Mouse (Mus musculus): ENCODE results near the gene C1qtnf2. TPM values are rescaled to one million over a fixed set of nuclear protein-coding genes. Genes with fewer than 3 reads are reported as not detected.

The C1qtnf2 gene
- polyA plus RNA-seq, 1 experiment from 2014 or later, result 1.1 TPM

DNA sequence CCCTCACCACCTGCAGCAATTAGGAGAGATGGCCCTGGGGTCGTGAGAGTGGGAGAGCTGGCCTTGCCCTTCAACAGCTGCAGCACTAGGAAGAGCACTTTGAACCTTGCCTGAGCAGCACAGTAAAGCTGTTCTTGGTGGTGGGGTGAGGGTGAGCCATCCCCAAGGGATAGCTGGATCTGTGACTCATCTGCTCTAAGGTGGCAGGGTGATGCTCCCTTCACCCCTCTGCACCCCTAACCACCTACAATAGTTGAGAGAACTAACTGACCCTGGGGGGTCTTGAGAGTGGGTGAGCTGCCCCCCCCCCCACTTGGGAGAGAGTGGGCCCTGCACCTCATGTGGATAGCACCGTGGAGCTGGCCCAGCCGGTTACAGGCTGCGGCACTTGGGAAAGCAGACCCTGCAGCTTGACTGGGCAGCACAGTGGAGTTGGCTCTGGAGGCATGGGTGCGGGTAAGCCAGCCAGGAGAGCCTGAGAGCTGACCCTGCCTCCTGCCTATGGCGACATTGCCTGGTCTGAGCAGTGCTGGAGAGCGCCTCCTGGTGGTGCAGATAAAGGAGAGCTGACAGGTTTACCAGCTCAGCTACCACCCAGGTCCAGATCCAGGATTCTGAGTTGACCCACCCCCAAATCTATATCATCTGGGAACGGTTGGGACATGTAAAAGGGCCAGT lies 42.4 kb downstream of the C1qtnf2 start:
- WGBS, result 39% methylated on average over 8 of the region's 8 CpGs
- Histone ChIP-seq H3K9ac (ENCODE audit: low read length) (no peak overlapping the region), H3K36me3 (ENCODE audit: control insufficient read depth, insufficient read depth, low read length) (no peaks in the 10 kb centered on the region), H3K4me1 (replicated peaks; ENCODE audit: control insufficient read depth, insufficient read depth, low read length) (no peaks in the 10 kb centered on the region), H3K9me3 (ENCODE audit: control insufficient read depth, low read length) (no peaks in the 10 kb centered on the region), H3K4me2 (ENCODE audit: low read depth, low read length, severe bottlenecking) (no peak overlapping the region), H3K27me3 (ENCODE audit: control insufficient read depth, insufficient read depth, low read length) (no peaks in the 10 kb centered on the region), H3K4me3 (ENCODE audit: low read depth, low read length) (no peak overlapping the region), H3K27ac (ENCODE audit: low read depth, low read length) (no peak overlapping the region)
- DNase-seq (ENCODE audit: low spot score) (peak; percentile 74), ATAC-seq (replicated peaks; ENCODE audit: low FRiP score) (peak; percentile 69)

DNA sequence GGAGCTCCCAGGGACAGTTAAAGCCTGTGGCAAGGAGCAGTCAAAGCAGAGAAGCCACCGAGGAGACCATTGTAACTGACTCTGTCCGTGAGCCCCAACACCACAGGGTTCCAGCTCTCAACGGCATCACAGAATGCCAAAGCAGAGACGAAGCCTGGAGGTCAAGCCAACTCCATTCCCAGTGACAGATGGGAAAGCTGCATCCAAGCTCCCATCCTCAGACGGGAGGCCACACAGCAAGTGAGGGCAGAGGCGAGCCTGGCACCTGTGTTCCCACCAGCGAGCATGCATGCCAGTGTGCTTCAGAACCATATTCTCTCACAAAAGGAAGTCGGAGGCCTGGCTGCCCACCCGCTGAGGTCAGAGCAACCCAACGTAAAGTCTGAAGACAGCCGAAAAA lies 43.6 kb downstream of the C1qtnf2 start:
- Histone ChIP-seq H3K9ac (ENCODE audit: low read length) (no peak overlapping the region), H3K27me3 (ENCODE audit: control insufficient read depth, insufficient read depth, low read length) (no peaks in the 10 kb centered on the region), H3K27ac (ENCODE audit: low read depth, low read length) (no peak overlapping the region), H3K4me2 (ENCODE audit: low read depth, low read length, severe bottlenecking) (no peak overlapping the region), H3K9me3 (ENCODE audit: control insufficient read depth, low read length) (no peaks in the 10 kb centered on the region), H3K4me1 (replicated peaks; ENCODE audit: control insufficient read depth, insufficient read depth, low read length) (no peaks in the 10 kb centered on the region), H3K4me3 (ENCODE audit: low read depth, low read length) (no peak overlapping the region), H3K36me3 (ENCODE audit: control insufficient read depth, insufficient read depth, low read length) (no peaks in the 10 kb centered on the region)
- DNase-seq (ENCODE audit: low spot score), result no peak
- no peak for ATAC-seq (replicated peaks; ENCODE audit: low FRiP score)
- 86% methylated on average over 11 of the region's 11 CpGs for WGBS

DNA sequence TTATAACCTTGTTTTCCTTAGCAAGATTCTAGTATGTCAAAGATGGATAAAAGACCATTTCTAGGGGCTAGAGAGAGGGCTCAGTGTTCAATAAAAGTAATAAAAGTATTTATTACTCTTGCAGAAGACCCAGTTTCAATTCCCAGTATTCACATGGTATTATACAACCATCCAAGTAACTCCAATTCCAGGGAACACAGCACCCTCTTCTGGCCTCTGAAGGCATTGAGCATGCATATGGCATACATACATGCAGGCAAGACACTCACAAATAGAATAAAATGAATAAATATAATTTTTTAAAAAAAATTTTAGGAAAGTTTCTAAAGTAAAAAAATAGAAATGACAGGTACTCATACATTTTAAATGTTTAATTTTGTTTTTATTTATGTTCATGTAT lies 44.0 kb downstream of the C1qtnf2 start:
- no peaks in the 10 kb centered on the region for H3K27me3 ChIP-seq (ENCODE audit: control insufficient read depth, insufficient read depth, low read length)
- no peak overlapping the region for H3K27ac ChIP-seq (ENCODE audit: low read depth, low read length)
- DNase-seq (ENCODE audit: low spot score), result no peak
- no peaks in the 10 kb centered on the region for H3K9me3 ChIP-seq (ENCODE audit: control insufficient read depth, low read length)
- ATAC-seq (replicated peaks; ENCODE audit: low FRiP score), result no peak
- no peaks in the 10 kb centered on the region for H3K36me3 ChIP-seq (ENCODE audit: control insufficient read depth, insufficient read depth, low read length)
- no peak overlapping the region for H3K9ac ChIP-seq (ENCODE audit: low read length)
- no peak overlapping the region for H3K4me3 ChIP-seq (ENCODE audit: low read depth, low read length)
- H3K4me2 ChIP-seq (ENCODE audit: low read depth, low read length, severe bottlenecking), result no peak overlapping the region
- no peaks in the 10 kb centered on the region for H3K4me1 ChIP-seq (replicated peaks; ENCODE audit: control insufficient read depth, insufficient read depth, low read length)

DNA sequence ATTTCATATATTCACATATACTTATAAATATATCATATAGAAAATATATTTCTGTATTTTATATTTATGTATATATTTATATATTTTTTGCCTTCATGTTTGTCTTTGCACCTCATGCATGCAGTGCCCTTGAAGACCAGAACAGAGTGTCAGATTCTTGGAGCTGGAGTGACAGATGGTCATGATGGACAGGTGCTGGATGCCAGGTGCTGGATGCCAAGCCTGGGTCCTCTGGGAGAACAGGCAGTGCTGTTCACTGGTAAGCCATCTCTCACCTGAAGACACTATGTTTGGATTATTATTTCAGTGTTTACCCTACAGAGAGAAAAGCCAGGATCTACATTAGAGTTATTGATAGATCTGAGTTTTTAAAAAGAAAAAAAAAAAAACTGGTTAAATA lies 44.7 kb downstream of the C1qtnf2 start:
- no peak for DNase-seq (ENCODE audit: low spot score)
- Histone ChIP-seq H3K9me3 (ENCODE audit: control insufficient read depth, low read length) (no peaks in the 10 kb centered on the region), H3K27me3 (ENCODE audit: control insufficient read depth, insufficient read depth, low read length) (no peaks in the 10 kb centered on the region)

DNA sequence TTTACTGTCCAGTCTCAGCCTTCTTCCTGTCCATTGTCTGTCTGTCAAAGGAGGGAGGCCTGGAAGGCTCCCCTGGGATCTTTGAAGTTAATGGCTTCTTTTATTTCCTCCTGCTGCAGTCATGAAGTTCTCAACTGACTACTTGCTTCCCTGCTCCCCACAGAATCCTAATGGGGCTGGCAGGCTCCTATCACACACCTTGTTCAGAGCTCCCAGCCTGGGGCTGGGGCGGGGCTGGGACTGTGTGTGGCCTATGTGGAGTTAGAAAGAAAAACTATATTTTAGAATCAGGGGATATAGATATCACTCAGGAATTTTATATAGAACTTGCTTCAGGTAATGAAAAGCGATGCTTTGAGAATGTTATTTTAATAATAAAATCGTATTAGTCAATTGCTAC lies 46.4 kb downstream of the C1qtnf2 start:
- no peak overlapping the region for H3K9ac ChIP-seq (ENCODE audit: low read length)
- ATAC-seq (replicated peaks; ENCODE audit: low FRiP score) (no peak), DNase-seq (ENCODE audit: low spot score) (no peak)
- H3K4me2 ChIP-seq (ENCODE audit: low read depth, low read length, severe bottlenecking), result no peak overlapping the region
- H3K36me3 ChIP-seq (ENCODE audit: control insufficient read depth, insufficient read depth, low read length), result no peaks in the 10 kb centered on the region
- no peak overlapping the region for H3K4me3 ChIP-seq (ENCODE audit: low read depth, low read length)
- no peaks in the 10 kb centered on the region for H3K9me3 ChIP-seq (ENCODE audit: control insufficient read depth, low read length)
- no peak overlapping the region for H3K27ac ChIP-seq (ENCODE audit: low read depth, low read length)
- no peaks in the 10 kb centered on the region for H3K27me3 ChIP-seq (ENCODE audit: control insufficient read depth, insufficient read depth, low read length)
- H3K4me1 ChIP-seq (replicated peaks; ENCODE audit: control insufficient read depth, insufficient read depth, low read length), result no peaks in the 10 kb centered on the region
- 71% methylated on average over 3 of the region's 3 CpGs for WGBS

More for the DNA sequence above, 44.7 kb downstream of the C1qtnf2 start:
- no peaks in the 10 kb centered on the region for H3K4me1 ChIP-seq (replicated peaks; ENCODE audit: control insufficient read depth, insufficient read depth, low read length)
- H3K4me3 ChIP-seq (ENCODE audit: low read depth, low read length), result no peak overlapping the region
- no peak overlapping the region for H3K4me2 ChIP-seq (ENCODE audit: low read depth, low read length, severe bottlenecking)
- no peak overlapping the region for H3K27ac ChIP-seq (ENCODE audit: low read depth, low read length)
- no peak overlapping the region for H3K9ac ChIP-seq (ENCODE audit: low read length)
- H3K36me3 ChIP-seq (ENCODE audit: control insufficient read depth, insufficient read depth, low read length), result no peaks in the 10 kb centered on the region
- ATAC-seq (replicated peaks; ENCODE audit: low FRiP score), result no peak

DNA sequence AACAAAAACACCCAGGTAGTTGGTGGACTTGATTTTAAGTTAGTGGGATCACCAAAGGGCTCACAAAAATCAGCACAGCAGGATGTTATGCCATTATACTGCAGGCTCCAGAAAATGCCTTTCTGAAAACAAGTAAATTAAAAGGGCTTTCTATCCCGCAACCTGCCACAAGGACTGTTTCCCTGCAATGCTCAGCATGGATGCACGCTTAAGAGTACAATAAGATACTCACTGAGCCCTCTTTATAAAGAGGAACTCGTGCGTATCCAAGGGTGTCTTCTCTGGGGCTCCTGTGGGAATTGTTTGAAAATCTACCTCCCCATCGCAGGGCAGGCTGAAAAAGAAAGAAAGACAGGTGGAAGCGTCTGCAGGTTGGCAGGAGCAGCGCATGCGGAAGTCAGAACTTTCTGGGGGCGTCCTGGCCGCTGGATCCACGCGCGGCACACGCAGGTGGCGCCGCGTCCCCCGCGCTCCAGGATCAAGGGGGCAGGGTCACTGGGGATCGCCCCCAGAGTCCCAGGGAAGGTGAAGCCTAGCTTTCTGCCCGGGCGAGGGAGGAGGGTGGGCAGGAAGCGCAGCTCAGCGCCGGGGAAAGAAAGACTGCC lies 54.1 kb downstream of the C1qtnf2 start:
- H3K27me3 ChIP-seq (ENCODE audit: control insufficient read depth, insufficient read depth, low read length), result no peaks in the 10 kb centered on the region
- peaks cover 6% of the 10 kb centered on the region; the same call in 1 of the 2 replicates for H3K4me1 ChIP-seq (replicated peaks; ENCODE audit: control insufficient read depth, insufficient read depth, low read length)
- WGBS, result 0% methylated on average over 25 of the region's 25 CpGs
- peak overlapping the region; percentile 77 for H3K4me3 ChIP-seq (ENCODE audit: low read depth, low read length)
- peak overlapping the region; percentile 31 for H3K27ac ChIP-seq (ENCODE audit: low read depth, low read length)
- no peaks in the 10 kb centered on the region; the same call in 1 of the 2 replicates for H3K36me3 ChIP-seq (ENCODE audit: control insufficient read depth, insufficient read depth, low read length)
- DNase-seq (ENCODE audit: low spot score) (no peak), ATAC-seq (replicated peaks; ENCODE audit: low FRiP score) (peak; percentile 32)
- H3K4me2 ChIP-seq (ENCODE audit: low read depth, low read length, severe bottlenecking), result peak overlapping the region; percentile 75
- H3K9me3 ChIP-seq (ENCODE audit: control insufficient read depth, low read length), result no peaks in the 10 kb centered on the region
- H3K9ac ChIP-seq (ENCODE audit: low read length), result peak overlapping the region; percentile 86

DNA sequence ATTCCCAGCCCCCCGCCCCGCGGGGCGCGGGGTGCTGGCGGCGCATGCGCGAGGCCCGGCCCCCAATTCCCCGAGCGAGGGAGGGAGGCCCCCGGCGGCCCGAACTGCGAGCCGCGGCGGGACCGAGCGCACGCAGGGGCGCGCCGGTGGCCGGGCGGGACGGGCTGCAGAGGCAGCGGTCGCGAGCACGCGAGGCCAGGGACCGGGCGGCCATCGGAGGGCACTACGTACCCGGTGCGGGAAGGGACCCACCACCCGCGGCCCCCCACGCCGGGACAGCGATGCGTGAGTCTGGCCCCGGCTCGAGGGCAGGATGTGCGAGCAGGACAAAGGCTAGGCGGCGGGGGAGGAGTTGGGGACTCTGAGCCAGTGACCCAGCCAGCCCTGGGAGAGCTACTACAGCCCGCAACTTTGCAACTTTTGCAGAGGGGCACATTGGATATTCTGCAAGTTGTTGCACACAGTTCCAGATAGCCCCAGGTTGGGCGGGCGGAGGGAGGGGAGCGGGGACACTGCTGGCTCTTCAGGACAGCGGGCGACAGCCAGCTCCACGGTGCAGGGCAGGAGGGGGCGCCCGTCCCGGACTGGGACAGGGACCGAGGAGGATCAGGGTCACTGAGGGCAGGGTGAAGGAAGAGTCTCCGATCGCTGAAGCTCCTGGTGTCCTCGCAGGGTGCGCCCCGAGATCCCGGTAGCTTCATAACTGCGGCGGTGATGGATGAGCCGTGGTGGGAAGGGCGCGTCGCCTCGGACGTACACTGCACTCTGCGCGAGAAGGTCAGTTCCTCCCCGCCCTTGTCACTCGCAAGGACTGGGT lies 54.8 kb downstream of the C1qtnf2 start, which contains the start of gene Ccnjl:
Ccnjl (plus strand) TSS at position 102 of the 817 bp plus-strand sequence.
- Histone ChIP-seq H3K9me3 (ENCODE audit: control insufficient read depth, low read length) (no peaks in the 10 kb centered on the region), H3K27me3 (ENCODE audit: control insufficient read depth, insufficient read depth, low read length) (no peaks in the 10 kb centered on the region), H3K4me3 (ENCODE audit: low read depth, low read length) (peak within 1 kb of the TSS; percentile 77), H3K9ac (ENCODE audit: low read length) (peak within 1 kb of the TSS; percentile 86), H3K36me3 (ENCODE audit: control insufficient read depth, insufficient read depth, low read length) (no peaks in the 10 kb centered on the region; the same call in 1 of the 2 replicates), H3K4me1 (replicated peaks; ENCODE audit: control insufficient read depth, insufficient read depth, low read length) (peaks cover 6% of the 10 kb centered on the region; the same call in 1 of the 2 replicates), H3K4me2 (ENCODE audit: low read depth, low read length, severe bottlenecking) (peak within 1 kb of the TSS; percentile 75), H3K27ac (ENCODE audit: low read depth, low read length) (peak within 1 kb of the TSS; percentile 31)
- peak; percentile 89 for DNase-seq (ENCODE audit: low spot score)
- WGBS, result under 1% methylated on average over 79 of the region's 79 CpGs
- peak; percentile 89 for ATAC-seq (replicated peaks; ENCODE audit: low FRiP score)

DNA sequence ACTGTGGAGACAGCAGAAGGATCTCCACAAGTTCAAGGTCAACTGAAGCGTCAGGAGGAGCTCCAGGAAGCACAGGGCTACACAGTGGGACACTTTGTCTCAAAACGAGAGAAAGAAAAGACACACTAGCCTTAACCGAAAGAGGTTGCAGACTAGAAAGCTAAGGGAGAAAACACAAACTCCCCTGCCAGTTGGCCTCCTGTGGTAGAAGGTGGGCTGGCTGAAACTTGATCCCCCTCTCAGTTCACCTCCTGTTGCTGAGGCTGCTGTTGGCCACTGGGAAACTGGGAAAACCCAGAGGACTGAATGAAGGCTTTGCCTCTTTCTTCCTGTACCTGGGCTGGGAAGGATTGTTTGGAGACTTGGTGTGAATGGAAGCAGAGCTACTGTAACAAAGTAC lies 56.0 kb downstream of the C1qtnf2 start:
- ATAC-seq (replicated peaks; ENCODE audit: low FRiP score) (no peak), DNase-seq (ENCODE audit: low spot score) (no peak)
- Histone ChIP-seq H3K27ac (ENCODE audit: low read depth, low read length) (no peak overlapping the region), H3K4me1 (replicated peaks; ENCODE audit: control insufficient read depth, insufficient read depth, low read length) (peaks cover 6% of the 10 kb centered on the region; the same call in 1 of the 2 replicates), H3K9me3 (ENCODE audit: control insufficient read depth, low read length) (no peaks in the 10 kb centered on the region), H3K36me3 (ENCODE audit: control insufficient read depth, insufficient read depth, low read length) (no peaks in the 10 kb centered on the region; the same call in 1 of the 2 replicates), H3K27me3 (ENCODE audit: control insufficient read depth, insufficient read depth, low read length) (no peaks in the 10 kb centered on the region), H3K4me2 (ENCODE audit: low read depth, low read length, severe bottlenecking) (peak overlapping the region; percentile 75), H3K4me3 (ENCODE audit: low read depth, low read length) (peak overlapping the region; percentile 77), H3K9ac (ENCODE audit: low read length) (0 out of 2 replicates have a peak overlapping the region, but pooled peaks have one; percentile 1)
- WGBS, result 13% methylated on average over 3 of the region's 3 CpGs

Data from forebrain, embryonic 11.5 days (tissue).